Mouse (Mus musculus): ENCODE measurements around the gene Rims1.

Gene Rims1

DNA sequence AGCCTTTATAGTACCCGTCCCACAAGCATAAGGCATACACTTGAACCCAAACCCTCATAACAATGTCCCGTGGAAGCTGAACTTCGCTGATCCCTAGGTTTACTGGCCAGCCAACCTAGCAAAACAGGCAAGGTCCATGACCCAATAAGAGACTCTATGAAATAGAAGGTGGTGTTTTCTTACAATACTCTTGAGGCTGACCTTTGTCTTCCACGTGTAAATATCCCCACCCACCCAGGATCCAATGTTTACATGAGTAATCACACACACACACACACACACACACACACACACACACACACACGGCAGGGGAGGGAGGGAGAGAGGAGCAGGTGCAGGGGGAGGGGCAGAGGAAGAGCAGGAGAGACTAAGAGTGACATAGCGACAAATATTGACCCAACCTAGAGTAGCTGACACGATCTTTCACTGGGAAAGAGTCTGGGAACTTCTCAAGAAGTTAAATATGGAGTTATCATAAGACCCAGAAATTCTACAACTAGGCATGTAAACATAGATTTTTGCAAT, 217.9 kb downstream of the Rims1 start:
- no peak for DNase-seq (ENCODE audit: low spot score in 2 of 2)

- no peak for DNase-seq (ENCODE audit: low spot score in 2 of 2)
These were observed 220.2 kb downstream of the Rims1 start for GRCm38 (mm10) chr1:22585560-22585959.

DNA sequence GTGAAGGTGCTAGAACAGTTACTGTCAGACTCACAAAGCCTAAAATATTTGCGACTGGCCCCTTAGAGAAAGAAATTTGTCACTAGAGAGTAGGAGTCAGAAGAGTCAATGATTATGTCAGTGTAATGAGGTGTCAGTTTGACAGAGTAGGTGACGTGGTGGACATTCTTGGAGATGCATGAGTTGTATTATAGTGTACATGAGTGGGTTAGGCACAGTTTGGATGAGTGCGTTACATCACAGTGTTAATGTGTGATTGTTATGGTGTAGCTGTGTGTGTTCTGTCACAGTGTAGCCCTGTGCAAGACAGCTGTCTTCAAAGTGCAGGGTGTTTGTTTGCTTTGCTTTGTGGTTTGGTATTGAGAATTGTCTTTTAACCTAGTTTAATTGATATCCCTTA, 226.3 kb downstream of the Rims1 start:
- DNase-seq (ENCODE audit: low spot score in 2 of 2), result no peak

DNA sequence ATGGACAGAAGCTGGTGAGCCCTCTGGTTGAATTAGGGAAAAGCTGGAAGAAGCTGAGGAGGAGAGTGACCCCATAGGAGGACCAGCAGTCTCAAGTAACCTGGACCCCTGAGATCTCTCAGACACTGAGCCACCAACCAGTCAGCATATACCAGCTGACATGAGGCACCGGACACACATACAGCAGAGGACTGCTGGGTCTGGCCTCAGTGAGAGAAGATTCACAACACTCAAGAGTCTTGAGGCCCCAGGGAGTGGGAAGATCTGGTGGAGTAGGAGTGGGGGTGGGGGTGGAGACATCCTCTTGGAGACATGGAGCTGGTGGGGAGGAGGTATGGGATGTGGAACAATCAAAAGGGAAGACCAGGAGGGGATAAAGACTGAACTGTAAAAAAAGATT, 233.1 kb downstream of the Rims1 start:
- DNase-seq (ENCODE audit: low spot score in 2 of 2), result no peak

DNA sequence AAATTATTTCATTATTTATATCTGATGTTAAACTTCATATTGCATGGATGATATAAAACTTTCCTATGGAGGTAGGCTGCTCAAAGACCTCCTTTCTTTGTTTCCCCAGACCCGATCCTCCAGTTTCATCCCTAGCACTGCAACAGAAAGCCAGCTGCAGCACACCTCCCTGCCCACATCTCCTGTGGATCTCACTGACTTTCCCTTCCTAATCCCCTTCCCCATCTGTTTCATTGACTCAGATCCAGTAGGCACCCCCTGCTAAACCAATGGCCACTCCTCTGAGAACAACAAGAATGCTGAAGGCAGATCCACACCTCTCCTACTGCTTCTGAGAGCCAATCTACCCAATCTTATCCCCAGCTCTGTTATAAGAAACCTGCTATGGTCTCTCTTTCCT, 259.5 kb downstream of the Rims1 start:
- no peak for DNase-seq (ENCODE audit: low spot score in 2 of 2)

GRCm38 (mm10) chr1:22538129-22538528, 267.7 kb downstream of the Rims1 start:
- no peak for DNase-seq (ENCODE audit: low spot score in 2 of 2)

DNA sequence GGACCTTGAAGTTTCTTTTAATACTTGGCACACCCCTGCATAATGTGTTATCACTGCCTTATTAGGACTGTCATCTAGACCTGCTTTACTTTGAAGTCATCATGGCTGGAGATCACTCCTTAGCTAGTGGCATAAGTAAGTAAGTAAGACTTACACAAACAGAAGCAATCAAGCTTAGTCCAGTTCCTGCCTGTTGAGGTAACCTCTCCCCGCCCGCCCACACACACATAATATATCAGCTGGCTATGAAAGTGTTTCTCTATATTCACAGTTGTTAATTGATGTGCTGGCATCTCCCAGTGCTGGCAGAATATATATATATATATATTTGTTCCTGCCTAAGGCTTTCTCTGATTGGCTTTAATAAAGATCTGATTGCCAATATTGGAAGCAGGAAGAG, 269.0 kb downstream of the Rims1 start:
- DNase-seq (ENCODE audit: low spot score in 2 of 2), result no peak

DNA sequence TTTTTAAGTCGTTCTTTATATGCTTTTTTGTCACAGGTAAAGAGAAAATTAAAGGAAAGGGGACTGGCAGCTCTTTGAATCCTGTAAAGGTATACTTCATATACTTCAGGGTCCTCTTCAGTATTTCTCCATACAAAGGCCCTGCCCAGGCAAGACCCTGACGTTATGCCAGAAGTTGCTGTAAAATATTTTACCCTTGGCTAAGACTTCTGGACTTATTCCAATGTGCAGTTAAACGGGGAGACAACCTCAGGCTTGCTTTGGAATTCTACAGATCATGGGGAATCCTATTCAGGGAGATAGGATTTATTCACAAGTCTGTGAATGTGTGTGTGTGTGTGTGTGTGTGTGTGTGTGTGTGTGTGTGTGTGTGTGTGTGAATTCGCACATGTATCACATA, 270.7 kb downstream of the Rims1 start:
- no peak for DNase-seq (ENCODE audit: low spot score in 2 of 2)

GRCm38 (mm10) chr1:22533146-22534096, 272.4 kb downstream of the Rims1 start:
- DNase-seq (ENCODE audit: low spot score in 2 of 2), result no peak

- DNase-seq (ENCODE audit: low spot score in 2 of 2), result no peak
These were observed 290.7 kb downstream of the Rims1 start for GRCm38 (mm10) chr1:22515103-22515502.

DNA sequence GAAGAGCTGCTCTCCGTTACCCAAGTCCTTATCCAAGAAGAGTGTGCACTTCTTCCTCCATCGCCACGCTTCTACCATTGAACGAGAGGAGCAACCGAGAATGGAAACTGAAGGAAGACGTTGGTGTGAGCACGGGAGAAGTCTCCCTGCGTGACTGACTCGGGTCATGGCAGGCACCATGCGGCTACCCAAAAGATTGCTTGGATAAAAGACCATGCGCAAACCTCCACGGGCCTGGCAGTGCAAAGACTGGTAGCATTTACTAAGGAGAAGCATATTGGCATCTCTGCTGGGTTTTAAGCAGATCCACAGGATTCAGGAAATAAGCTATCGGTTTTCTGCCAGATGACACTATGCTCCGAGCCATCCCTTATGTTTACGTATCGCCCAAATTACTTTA, 293.4 kb downstream of the Rims1 start:
- no peak for DNase-seq (ENCODE audit: low spot score in 2 of 2)

DNA sequence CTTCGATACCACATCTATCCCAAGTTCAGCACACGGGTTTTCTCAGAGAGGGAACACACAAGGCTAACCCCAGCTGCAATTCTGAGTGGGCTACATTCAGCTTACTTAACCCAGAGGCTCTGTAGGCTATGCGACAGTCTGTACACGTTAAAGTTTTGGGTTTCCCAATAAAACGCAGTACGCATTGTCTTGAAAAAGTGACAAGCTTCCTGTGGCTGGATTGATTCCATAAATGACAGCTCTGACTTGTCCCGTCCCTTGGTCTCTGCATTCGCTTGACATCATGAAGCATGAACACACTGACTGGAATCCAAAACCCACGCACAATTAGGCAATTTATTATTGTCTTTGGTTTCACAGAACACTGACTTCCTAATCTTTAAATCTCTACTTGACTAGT, 294.2 kb downstream of the Rims1 start:
- no peak for DNase-seq (ENCODE audit: low spot score in 2 of 2)

- no peak for DNase-seq (ENCODE audit: low spot score in 2 of 2)
These were observed 296.8 kb downstream of the Rims1 start for GRCm38 (mm10) chr1:22508735-22509615.

- DNase-seq (ENCODE audit: low spot score in 2 of 2), result no peak
These were observed 318.4 kb downstream of the Rims1 start for GRCm38 (mm10) chr1:22487270-22487864.

- no peak for DNase-seq (ENCODE audit: low spot score in 2 of 2)
These were observed 329.6 kb downstream of the Rims1 start for GRCm38 (mm10) chr1:22476220-22476619.

DNA sequence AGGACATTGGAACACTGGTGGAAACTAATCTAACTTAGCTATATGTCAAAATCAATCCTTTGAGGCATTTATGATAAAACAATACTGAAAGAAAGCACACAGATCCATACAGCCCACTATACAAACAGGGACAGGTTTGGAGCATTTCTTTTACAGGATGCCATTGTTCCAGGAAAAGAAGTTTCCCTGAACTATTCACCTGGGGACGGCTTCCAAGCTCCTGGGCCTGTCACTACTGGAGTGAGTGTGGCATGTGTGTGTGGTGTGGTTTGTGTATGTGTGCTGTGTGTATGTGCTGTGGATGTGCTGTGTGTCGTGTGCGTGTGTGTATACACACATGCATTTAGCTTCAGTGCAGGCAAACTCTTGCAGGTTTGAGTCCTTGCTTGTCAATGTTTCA, 338.8 kb downstream of the Rims1 start:
- DNase-seq (ENCODE audit: low spot score in 2 of 2), result no peak

DNA sequence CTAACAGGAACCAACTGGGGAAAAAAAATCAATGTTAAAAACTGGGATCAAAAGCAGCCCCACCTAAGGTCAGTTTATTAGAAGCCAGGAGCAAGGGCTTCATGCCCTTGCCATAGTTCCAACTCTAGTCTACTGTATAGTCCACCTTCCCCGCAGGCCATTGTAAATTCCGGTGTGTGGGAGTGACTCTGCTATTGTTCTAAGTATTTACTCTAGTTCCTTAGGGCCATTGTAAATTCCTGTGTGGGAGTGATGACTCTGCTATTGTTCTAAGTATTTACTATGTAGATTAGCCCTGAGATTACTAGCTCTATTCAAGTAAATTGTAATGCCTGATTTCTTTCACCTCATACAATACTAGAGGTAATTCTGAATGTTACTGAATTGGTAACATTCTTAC, 339.2 kb downstream of the Rims1 start:
- DNase-seq (ENCODE audit: low spot score in 2 of 2), result no peak

DNA sequence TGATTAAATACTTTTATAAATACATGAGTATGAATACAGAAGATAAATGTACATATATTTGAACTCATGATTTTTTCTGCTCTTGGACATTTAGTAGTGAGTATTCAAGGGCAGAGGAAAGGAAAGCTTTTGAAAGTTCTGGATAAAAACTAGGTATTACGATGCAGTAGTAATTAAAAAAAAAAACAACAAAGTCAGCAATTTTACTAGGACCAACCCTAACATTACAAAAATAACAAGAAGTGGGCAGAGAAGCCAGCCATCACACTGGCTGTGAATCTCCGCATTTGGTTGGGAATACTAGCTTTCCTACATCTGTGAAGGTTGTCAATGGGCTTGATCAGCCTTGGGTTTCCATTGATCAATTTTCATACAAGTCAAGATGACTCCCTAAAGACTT, 381.8 kb downstream of the Rims1 start:
- no peak for DNase-seq (ENCODE audit: low spot score in 2 of 2)

GRCm38 (mm10) chr1:22422102-22422501, 383.7 kb downstream of the Rims1 start:
- DNase-seq (ENCODE audit: low spot score in 2 of 2), result no peak

DNA sequence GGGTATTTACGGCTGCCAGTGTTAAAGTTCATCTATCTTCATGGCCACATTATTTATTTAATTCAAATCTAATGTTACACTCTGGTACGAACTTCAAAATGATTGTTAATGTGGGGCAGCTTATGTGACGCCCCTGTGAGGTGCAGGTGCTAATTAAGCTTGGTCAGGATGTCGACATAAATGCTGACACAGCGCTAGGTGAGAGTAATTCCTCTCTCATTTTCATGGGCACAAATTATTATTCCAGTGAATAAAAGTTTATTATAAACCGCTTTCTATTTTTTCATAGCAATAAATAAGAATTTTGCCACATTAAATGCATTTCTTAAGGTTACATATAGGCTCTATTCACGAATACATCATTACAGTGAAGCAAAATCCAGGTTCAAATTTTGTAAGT, 395.6 kb downstream of the Rims1 start:
- no peak for DNase-seq (ENCODE audit: low spot score in 2 of 2)

- DNase-seq (ENCODE audit: low spot score in 2 of 2), result no peak
These were observed 419.4 kb downstream of the Rims1 start for GRCm38 (mm10) chr1:22386361-22386760.

DNA sequence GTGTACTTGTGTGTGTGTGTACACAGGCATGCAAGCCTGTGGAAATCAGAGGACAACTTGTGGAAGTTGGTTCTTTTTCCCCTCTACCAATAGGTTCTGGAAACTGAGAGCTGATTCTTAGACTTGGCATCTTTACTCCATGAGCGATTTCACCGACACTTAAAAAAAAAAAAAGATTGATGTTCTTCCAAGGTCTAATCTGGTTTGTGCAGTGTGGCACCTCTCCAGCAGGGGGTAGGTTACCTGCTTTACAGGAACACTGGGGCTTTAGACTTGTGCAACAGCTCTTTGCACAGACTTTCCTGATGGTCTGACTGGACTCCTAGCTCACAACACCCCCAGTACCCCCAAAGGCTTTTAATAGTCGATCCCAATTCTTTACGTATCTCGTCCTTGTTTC, 428.1 kb downstream of the Rims1 start:
- DNase-seq (ENCODE audit: low spot score in 2 of 2), result no peak
